Mouse (Mus musculus) cerebellum, adult 9-10 months (tissue): Measurements from ENCODE around the gene Gm49380.

Source experiments
- DNase-seq: peaks from one replicate; pipeline ENCODE4 v3.0.0; 2022

The Gm49380 gene

DNA sequence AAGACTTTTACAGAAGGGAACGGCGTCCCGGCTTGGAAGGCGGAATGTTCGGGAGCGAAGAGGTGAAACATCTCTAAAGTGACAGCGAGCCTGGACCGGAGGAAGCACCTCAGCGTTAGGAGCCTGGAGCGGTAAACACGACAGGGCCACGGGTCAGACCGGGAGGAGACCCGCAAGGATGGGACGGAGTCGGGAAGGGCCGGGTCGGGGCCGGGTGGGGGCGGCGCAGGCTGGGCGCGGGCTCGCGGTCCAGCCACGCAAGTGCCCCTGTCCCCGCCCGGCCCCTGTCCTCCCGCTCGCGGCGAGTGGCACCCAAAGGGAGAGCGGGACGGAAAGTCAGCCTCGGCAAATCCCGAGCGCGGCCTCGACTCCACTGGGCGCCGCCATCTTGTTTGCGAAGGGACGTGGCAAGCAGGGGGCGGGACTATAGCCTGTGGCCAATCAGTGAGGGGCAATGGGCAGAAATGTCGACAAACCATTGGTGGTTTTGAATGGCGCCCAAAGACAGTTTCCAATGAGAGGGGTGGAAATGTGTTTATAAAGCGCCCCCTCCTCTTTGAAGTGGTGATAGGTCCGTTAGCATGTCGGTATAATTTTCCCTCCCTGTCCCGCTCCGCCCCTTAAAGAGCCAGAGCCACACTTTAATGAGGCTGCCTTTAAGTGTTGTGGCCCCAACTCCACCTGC, at the start of gene Gm49380, which contains the start of gene Rnf26:
TSS of gene Gm49380 (minus strand) at position 396 of the 685 bp plus-strand sequence.
TSS of gene Rnf26 (minus strand) at position 413 of the 685 bp plus-strand sequence.
- peak; percentile 99 for DNase-seq

DNA sequence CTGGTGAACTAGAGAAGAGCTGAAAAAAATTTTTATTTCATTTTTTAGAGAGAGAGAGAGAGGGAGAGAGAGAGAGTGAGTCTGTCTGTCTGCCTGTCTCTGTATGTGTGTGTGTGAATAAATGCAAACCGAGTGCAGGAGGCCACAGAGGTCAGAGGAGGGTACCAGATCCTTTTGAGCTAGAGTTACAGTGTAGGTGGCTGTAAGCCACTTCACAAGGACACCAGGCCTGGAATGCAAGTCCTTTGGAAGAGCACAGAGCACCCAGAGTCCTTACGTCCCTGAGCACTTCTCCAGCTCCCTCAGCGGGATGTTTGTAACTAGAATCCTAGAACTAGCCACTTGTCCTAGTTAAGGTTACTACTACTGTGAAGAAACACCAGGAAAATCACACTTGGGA, 46.6 kb upstream of the Gm49380 start:
- no peak for DNase-seq

DNA sequence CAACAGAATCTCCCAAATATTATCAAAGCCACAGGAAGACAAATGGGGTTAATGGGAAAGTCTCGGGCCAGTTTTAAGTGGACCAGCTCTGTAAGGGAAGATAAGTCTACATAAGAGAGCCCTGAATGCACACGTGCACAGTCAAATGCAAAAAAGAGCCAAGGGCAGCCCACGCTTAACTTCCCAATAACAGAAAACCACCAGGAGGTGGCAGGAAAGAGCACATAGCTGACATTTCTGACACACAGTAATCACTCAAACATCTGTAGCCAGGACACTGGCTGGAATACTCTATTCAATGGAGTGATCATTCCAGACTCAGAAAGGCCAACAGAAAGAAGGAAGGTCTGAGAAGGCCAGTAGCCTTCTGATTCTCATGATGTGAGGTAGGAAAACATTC, 34.0 kb upstream of the Gm49380 start:
- peak; percentile 18 for DNase-seq

DNA sequence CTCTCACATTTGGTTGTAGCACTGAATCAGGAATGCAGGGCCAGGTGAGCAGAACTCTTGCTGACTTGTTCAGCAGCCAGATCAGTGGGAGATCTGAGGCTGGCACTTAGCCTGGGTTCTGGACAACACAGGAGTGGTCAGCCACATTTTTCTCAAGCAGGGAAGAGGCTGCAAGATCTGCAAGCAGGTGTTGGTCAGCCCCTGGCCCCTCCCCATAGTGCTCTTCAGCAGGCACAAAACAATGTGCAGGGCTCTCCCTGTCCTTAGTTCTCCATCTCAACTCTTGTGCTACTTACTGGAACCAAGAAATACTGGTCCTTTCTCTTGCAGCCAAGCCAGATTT, 31.4 kb upstream of the Gm49380 start:
- no peak for DNase-seq

DNA sequence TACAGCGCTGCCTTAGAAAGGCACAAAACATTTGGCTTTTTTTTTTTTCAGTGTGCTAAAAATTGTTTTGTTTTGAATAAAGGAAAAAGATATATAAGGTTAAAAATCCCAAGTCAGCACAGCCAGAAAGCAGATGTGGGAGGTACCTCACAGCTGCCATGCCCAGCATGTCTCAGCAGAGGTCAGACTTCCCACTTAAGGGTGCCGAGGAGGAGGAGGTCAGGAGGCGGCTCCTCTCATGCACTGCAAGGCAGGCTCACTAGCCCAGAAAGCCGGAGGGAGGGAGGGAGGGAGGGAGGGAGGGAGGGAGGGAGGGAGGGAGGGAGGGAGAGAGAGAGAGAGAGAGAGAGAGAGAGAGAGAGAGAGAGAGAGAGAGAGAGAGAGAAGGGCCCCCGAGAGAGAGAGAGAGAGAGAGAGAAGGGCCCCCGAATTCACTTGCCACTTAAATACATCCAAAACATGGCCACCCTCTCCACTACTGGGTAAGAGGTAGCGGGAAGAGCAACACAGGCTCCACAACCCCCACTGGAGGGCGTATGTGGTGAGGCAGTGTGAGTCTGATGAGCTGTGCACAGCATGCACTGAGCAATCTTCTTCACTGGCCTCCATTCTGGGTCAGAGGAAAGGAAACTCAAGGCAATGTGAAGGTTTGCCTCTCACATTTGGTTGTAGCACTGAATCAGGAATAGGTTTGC, 30.9 kb upstream of the Gm49380 start:
- DNase-seq = peak; percentile 83

DNA sequence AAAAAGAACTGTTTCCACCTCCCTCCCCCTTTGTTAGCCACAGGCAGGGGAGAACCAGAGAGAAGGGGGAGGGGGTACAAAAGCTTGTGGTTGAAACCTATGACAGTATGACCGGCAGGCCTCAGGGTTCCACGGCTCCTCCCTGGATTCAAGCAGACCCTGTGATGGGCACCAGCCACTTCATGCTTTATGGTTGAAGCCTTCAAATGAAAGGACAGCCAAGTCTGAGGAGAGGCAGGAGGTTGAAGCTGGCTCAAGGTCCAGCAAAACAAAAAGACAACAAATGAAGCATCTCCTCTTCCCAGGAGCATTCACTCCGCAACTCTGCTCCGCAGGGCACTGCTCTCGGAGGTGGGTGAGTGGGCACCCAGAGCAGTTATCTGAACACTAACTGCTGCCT, 30.1 kb upstream of the Gm49380 start:
- DNase-seq = peak; percentile 38

DNA sequence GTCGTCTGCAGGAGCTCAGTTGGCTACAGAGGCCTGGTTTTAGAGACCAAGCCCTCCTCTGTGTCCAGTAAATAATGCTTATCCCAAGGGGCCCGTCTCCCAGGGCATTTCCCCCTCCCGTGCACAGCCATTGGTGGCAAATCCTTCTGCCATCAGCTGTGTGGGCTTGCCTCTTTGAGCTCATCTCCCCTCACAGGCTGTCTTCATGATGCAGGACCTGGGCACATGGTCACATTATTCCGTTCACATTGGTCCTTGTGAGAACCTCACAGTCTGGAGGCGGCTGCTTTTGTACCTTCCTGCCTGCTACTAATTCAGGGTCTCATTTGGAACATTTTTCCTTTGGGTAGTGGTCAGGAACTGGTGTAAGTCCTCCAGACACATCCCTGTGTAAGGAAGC, 28.7 kb upstream of the Gm49380 start:
- DNase-seq = no peak

DNA sequence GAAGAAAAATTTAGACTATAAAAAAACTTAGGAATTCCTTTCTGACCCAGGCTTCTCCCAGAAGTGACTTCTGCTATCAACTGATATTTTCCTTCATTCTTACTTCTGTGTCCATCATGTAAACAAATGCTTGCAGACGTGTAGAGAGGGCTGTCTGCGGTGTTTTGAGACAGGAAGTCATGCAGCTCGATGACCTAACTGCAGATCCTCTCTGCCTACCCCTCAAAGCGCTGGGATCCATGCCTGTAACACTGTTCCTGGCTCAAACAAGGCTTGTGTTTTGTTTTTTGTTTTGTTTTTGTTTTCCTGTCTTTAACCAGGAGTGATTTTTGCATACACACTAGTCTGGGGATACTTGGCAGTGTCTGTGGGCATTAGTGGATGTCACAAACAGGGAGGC, 24.5 kb upstream of the Gm49380 start:
- no peak for DNase-seq

DNA sequence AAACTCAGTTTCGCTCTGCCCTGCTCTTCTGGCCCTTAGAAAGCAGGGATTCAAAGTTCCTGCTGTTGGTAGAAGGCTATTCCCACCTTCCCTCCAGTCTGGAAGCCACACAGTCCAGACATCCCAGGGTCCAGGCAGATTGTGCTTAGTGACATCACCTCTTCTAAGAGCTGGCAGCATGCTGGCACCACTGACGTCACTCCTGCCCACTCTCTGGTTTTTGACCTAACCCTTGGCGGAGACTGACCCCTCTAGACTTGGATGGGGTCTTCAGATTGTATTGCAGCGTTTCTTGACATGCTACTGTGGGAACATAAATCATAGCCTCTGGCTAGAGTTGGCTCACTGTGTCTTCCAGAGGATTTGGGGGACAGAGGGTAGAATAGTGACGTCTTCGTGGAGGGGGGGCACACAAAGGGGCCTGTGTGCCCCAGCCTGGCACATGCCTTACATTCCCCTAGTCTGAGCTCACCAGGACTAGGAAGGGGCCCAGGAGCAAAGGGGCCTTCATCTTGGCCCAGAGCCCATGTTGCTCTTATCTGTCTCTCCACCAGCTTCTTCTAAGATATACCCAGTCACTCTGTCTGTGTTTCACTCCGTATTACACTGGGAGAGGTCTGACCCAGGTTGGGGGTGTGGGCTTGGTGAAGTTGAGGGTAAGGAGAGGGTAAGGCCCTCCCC, 22.6 kb upstream of the Gm49380 start:
- DNase-seq = peak; percentile 79

DNA sequence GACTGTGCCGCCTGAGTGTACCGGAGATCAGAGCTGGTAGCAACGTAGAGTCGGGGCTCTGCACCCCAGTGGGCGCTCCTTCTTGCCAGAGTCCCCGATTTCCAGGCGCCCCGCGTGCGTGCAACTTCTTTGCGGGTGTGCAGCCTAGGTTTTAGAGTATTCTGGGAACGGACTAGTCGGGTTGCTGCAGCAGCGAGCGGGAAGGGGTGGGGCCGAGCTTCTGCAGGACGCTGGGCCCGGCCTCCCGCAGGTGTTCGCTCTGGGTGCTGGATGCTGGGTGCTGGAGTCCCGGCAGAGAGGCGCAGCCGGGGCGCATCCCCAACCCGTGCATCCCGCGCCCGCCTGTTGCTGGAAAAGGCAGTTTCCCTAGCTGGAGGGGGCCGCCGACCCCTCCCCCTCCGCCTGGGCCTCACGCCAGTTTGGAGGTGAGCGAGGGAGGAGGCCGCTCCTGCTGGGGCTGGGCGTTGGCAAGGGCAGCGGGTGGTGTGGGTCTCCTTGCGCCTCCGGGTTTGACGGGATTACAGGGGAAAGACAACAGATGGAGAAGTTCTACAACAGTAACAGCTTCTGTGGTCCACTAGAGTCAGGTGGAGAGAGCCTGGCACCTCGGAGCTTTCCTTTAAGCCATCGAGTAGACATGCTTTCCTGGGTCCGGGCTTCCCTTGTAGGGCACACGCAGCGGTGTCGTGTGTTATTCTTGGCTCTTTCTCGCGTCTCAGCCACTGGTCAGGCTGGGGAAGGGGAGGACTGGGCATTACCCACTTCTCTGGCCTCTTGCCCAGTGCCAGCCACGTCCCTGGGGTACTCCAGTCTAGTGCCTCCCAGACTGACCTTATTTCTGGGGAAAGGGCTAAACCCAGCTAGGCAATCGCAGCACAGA, 21.8 kb upstream of the Gm49380 start:
- peak; percentile 79 for DNase-seq

DNA sequence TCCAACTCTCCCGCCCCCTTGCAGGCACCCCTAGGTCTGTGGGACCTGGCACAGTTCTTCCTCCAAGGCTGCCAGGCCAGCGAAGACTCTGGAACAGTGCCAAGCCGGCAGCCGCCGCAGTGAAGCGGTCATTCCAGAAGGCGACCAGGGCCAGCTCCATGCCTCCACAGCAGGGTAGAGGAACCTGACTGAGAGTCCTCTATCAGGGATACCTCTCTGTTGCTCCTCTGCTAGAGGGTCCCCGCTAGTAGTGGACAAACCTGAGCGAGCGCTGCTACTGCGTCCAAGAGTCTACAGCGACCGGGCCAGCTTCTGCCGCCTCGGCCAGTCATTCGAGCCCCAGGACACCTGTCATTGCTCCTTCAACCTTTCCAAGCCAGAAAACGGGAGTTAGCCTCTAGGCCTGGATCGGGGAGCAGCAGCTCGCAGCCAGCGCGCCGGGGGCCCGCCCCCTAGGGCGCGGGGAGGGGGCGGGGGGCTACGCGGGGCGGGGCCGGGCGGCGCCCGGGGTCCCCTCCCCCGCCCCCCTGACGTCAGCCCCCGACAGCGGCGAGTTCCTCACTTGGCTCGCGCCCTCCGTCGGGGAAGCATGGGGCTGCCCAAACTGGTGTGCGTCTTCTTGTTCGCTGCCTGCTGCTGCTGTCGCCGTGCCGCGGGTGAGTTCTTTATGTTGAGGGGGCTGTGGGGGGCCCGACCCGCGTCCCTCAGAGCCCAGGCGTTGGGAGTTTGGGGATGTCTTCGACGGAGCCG, 21.0 kb upstream of the Gm49380 start, which contains the start of gene Mcam:
TSS of gene Mcam (plus strand) at position 369 of the 750 bp plus-strand sequence.
- DNase-seq = peak; percentile 88

DNA sequence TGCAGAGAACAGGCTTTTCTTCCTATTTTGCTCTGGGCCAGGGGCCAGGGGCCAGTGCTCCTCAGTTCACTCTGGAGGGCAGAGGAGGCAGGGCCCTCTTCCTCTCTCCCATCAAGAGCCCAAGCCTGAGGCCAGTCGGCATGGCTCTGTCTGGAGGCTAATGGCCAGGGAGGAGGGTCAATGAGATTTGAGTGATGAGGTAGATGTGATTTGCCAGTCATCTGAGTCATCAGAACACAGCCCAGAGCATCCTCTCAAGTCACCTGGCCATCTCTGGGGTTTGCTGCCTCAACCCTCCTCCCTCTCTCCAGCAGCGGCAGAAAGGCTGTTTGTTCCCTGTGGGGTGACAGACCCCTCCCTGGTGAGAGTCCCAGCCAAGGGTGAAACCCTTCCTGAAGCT, 20.0 kb upstream of the Gm49380 start:
- DNase-seq = peak; percentile 55

DNA sequence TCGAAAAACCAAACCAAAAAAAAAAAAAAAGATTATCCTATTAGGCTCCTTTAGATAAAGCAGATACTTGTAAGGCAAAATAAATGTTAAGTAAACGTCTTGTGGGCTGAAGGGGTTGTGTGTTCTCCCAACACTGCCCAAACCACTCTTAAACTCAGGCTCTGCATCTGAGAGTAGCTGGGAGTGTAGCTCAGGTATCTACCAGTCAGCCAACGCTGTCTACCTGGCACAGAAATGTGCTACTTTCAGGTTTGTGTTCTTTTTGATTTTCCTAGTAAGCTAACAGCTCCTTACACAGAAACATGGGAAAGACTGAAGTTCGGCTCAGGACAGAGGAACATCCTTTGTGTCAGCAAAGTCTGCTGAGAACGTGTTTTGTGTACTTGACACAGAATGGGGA, 18.9 kb upstream of the Gm49380 start:
- DNase-seq = no peak

DNA sequence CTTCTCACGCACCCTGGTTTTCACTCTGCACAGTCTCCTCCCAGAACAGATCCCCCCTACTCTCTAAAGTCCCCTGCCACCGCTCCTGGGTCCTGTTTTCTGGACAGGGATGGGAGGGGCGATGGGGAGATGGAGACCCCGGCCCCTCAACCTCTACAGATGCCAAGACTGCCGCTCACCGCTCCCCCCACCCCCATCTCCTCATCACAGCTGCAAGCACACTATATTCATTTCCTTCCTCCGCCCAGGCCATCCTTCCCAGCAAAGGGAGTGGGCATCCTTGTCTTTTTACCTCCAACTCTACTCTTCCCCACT, 17.9 kb upstream of the Gm49380 start:
- peak; percentile 42 for DNase-seq

DNA sequence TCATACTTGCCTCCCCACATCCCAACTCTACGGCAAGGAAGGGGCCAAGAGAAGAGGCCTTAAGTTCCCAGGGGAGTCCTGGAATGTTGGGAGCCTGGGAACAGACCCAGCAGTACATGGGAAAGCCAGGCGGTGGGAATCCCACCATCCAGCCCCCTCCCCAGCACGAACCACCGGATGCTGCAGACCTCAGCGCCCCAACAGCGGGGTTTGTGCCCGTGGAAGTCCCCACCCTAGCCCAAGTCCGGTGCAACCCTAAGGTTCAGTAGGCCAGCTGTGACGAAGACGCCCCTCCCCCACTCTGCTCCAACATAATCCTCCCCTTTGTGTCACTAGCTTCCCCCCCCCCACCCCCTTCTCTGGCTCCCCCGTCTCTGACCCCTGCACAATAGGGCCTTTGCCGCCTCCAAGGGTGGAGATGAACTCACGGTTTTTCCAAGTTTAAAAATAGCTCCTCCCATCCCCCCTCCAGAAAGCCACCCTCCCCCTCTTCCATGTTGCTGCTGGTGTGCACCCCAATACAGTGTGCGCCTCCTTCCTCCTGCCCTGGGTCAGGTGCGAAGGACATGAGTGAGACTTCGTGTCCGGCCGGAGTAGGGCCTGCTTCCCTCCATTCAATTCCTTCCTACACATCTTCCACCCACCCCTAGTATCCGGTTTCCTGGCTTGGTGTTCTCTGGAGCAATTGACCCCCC, 17.4 kb upstream of the Gm49380 start:
- peak; percentile 58 for DNase-seq

DNA sequence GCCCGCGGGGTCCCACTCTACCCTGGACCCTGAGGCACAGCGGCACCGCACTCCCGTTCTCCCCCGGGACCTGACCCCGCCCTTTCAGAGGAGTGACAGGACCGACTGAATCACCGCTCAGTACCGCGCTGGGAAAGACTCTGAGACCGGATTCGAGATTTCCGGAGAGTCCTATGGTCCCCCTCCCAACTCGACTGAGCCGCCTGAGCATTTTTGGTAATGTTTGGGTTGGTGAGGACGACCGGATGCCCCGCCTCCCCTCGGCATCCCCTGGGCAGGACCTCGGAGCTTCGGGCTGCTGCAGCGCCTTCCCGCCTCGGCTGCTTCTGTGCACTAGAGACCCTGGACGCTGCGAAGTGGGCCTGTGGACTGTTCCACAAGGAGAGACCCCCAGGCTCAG, 16.7 kb upstream of the Gm49380 start:
- DNase-seq = peak; percentile 61

DNA sequence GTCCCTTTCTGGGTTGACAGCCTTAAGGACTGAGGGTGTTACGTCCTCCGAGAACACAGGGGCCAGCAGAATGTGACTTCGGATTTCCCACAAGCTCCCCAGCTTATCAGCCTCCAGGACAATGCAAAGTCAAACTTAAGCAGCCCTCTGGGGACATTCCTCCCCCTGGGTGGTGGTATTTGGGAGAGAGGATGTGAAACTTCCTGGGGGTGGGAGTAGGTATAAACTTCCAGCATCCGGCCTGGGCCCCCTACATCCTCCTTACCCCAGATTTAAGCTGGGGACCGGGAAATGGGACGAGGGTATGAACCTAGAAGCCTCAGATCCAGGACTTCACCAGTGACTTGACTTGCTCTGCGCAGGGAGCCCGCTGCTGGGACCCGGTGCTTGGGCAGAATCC, 16.3 kb upstream of the Gm49380 start:
- DNase-seq = no peak

DNA sequence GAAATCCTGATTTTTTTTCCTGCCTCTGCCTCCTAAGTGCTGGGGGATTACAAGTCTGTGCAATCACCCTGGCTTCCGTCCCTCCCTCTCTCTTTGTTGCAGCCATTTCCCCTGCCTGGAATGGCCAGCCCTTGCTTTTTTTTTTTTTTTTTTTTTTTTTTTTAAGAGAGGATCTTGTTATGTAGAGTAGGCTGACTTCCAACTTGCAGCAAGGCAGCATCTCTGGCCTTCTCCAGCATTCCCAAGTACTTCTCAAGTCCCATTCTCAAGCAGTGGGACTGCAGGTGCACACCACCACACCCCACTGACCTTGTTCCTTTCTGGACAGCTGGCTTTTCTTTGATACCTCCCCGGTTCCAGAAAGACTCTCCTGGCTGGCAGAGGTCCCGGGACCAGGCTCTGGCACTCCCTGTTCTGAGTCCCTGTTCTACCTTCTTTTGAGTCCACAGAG, 14.1 kb upstream of the Gm49380 start:
- no peak for DNase-seq

DNA sequence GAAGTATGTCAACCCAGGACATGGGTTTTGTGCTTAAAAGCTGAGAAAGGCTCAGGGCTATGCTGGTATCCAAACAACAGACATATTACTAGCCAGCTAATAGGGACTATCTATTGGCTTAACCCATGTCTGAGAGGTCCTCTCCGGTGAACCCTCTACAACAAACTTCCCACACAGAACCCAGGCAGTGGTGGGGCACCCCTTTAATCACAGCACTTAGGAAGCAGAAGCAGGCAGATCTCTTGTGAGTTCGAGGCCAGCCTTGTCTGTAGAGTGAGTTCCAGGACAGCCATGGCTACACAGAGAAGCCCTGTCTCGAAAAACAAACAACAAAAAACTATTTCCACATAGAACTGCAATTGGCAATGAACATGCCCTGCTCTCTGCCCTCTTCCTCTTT, 13.4 kb upstream of the Gm49380 start:
- DNase-seq = no peak

DNA sequence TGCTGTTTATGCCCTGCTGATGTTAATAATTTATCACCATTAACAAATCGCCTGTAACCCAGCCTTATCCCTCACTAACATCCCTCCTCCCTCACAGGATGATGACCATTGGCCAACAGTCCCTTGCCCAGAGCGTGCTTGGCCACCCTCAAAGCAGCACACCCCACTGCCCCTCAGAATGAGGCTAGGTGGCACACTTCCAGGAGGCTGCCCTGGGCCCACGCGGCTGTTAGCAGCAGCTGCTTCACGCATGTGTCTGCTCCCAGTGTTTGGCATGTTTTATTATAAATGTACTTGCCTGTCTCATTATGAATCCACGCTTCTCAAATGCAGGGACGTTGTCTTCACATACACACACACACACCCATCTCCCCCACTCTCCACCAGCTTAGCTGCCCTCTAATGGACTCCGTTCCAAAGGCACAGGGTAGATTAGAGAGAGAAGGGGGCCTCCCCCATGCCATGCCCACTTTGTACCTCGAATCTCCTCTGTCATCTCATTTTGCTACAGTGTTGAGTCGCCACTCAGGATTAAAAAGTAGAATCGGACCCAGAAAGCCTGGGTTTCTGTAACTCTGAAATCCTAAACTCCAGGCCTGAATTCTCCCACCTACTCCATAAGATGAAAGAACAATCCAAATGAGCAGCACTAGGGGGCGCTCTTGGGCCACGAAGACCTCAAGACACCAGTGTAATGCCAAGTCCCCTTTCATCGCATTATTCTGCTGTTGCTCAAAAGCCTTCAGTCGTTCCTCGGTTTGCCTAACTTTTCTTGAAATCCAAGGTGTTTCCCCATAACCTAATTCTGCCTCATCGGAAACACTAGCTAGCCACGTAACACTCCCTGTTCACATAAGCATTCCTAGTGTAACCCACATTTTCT, 12.5 kb upstream of the Gm49380 start:
- DNase-seq = peak; percentile 94

DNA sequence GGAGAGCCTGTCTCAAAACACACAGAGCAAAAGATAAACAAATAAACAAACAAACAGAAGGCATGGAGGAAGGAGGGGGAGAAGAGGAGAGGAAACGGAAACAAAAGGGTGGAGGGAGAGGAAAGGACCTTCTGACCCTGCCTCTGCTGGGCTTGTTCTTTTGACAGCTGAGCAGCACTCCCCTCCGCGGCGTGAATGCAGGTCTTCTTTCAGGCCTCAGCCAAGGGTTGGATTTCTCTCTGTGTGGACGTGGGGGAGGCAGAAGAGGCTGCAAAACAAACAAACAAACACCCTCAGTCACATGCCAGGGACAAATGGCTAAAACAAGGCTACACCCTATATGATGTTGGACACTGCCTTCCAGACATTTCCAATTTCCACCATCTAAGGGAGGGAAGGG, 11.7 kb upstream of the Gm49380 start:
- DNase-seq = no peak
